Mouse (Mus musculus): Measurements from ENCODE around the gene Gtf3c1. TPM values are rescaled to one million over a fixed set of nuclear protein-coding genes. Genes with fewer than 3 reads are reported as not detected.

Gtf3c1 gene
- total RNA-seq, 4 experiments from 2014 or later, result 29.7 to 32.7 (median 30.7) TPM

DNA sequence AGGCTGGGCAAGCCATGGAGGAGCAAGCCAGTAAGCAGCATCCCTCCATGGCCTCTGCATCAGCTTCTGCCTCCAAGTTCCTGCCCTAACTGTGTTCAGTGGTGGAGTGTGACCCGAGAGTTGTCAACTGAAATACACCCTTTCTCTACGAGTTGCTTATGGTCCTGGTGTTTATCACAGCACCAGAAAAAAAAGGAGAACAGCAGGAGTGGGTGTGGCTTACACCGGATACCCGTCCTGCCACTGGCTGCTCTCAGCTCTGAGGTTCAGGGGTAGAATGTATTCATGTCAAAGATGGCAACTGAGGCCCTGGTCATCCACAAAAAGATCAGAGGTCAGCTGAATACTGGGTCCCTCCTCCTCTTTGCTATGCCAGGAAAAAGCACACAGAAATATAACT is 87.5 kb downstream of the Gtf3c1 start:
- DNase-seq (ENCODE audit: low spot score in 2 of 2), result no peak

GRCm38 (mm10) chr7:125618016-125618415 is 89.6 kb downstream of the Gtf3c1 start:
- DNase-seq (ENCODE audit: low spot score in 2 of 2), result no peak

DNA sequence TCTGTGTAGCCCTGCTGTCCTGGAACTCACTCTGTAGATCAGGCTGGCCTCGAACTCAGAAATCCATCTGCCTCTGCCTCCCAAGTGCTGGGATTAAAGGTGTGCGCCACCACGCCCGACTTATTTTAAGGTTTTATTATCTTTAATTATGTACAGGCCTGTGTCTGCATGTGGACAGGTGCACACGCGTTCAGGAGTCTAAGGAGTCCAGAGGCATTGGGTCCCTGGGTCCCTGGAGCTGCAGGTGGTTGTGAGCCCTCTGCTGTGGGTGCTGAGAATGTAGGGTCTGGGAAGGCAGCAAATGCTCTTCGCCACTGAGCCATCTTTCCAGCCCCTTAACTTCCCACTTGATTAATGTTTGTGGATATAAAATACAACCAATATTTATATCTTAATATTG is 92.1 kb downstream of the Gtf3c1 start:
- no peak for DNase-seq (ENCODE audit: low spot score in 2 of 2)

GRCm38 (mm10) chr7:125613579-125613978 is 94.0 kb downstream of the Gtf3c1 start:
- no peak for DNase-seq (ENCODE audit: low spot score in 2 of 2)

DNA sequence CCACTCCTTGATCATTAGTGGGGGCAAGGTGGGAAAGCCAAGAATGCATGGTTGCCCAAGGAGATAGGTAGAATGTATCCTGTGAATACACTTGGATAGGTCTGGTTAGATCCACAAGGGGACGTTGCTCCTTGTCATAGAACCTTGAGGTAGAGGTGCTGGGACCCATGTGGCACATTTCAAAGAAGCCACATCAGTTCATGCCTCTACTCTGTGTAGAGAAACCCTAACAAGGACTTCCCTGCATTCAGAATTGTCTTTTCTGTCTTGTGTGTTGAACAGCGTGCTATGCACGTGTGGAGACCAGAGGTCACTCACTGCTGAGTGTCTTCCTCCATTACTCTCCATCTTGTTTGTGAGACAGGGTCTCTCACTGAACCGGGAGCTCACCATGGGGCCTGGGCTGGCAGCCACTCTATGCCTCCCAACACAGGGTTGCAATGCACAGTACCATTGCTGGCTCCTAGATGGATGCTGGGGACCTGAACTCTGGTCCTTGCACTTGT is 99.3 kb downstream of the Gtf3c1 start:
- DNase-seq (ENCODE audit: low spot score in 2 of 2), result no peak

DNA sequence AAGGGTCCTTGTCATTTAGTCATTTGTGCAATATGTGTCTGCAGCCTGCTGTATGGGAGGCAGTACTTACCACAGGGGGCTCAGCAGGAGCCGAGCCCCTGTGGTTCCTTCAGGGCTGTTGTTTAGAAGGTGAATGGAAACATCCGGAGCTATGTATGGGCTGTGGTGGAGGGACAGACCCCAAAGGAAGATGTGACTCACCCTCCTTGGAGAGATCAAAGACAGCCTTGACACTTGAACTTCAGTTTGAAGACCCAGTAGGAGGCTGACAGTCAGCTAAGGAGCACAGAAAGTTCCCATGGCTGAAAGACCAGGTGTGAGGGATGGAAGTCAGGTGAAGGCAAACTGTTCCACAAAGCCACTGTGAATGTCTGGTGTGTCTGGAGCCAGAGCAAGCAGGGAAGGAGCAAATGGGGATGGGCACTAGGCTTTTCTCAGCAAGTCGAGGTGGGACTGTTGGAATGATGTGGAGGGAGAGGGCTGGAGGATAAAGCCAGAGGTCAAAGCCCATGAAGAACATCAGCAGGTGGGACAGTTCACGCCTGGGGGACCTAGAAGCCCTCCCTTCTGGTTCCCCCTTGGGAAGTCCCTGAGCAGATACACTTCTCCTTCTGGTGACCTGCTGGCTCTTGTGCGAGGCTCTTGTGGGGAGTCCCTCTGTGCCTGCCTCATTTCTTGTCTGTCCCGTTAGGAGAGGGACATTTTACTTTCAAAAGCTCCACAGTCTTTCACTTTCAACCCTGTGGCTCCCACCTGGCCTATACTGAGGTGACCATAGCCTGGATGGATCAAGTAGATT is 100.0 kb downstream of the Gtf3c1 start:
- DNase-seq (ENCODE audit: low spot score in 2 of 2), result no peak

- no peak for DNase-seq (ENCODE audit: low spot score in 2 of 2)
These were observed 101.1 kb downstream of the Gtf3c1 start for GRCm38 (mm10) chr7:125606265-125607164.

DNA sequence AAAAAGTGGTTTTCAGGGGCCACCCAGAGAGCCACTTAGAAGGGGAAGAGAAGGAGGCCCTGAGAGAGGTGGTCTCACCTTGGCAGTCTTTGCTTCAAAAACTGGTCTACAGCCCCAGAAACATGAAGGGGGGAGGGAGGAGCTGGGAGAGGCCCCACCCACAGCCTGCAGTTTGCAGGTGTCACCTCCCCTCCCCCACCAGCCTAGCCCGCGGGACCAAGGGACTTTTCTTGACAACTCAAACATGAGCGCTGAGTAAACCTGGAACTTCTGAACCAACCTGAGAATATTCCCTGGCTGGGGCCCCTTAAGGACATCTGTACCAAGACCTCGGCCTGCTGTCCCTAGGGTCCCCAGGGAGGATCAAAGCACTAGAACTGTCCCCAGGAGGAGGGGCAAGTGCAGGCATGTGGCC is 101.8 kb downstream of the Gtf3c1 start:
- no peak for DNase-seq (ENCODE audit: low spot score in 2 of 2)

DNA sequence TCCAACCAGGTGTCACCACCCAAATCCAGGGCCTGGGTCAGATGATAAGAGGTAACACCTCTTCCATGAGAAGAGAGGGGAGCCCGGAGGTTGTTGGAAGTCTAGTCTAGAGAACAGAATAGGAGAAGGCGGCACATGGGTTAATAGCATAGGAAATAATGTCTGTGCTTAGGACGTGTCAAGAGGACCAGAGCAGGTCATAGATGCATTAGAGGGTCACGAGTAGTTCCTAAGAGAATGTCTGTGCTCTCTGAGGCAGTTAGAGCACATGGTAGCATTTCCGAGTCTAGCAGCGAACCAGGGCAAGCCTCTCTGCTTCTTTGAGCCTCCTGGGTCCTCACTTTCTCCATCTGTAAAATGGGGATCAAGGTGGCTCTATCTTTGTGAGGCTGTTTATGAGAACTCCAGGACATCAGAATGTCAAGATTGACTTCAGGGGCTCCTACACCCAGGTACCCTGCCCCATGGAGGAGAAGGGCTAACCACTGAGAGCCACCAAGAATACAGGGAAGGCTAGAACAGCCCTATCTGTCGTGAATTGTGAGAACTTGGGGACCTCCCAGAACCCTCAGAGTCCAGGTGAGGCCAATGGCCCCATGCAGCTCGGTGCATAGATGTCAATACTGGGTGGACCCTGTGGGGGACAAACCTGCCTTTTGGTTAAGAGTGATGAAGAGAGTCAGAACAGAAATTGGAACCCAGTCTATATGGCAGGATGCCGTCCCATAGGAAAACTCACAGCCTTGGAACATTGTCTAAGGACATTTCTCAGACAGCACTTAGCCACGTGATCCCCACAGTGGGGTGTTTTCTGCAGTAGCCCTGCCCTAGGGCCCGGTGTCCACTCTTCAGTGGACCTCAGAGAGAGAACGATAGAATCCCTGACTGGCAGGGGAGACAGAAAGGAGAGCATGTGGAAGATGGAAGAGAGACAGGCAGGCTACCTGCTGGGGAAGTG is 102.9 kb downstream of the Gtf3c1 start:
- no peak for DNase-seq (ENCODE audit: low spot score in 2 of 2)

- DNase-seq (ENCODE audit: low spot score in 2 of 2), result no peak
These were observed 104.4 kb downstream of the Gtf3c1 start, which contains the start of gene Il21r for GRCm38 (mm10) chr7:125603185-125603631. Gene Il21r, plus strand, starts transcription at chr7:125603429.

GRCm38 (mm10) chr7:125601821-125602448 is 105.6 kb downstream of the Gtf3c1 start:
- no peak for DNase-seq (ENCODE audit: low spot score in 2 of 2)

DNA sequence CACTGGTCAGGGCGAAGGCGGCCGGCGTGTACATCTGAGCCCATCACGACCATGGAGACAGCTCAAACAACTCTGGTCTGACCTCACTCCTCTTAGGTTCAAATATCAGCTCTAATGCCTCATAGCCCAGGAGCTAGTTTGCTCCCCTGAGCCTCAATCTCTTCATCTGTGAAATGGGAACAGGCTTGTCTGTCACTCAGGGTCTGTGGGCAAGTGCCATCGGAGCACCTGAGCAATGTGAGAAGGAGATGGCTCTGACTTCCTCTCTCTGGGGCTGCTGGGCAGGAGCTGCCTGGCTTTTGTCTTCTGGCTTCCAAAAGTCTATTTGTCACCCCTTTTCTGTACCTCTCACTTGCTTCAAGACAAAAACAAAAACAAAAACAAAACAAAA is 106.3 kb downstream of the Gtf3c1 start:
- no peak for DNase-seq (ENCODE audit: low spot score in 2 of 2)

DNA sequence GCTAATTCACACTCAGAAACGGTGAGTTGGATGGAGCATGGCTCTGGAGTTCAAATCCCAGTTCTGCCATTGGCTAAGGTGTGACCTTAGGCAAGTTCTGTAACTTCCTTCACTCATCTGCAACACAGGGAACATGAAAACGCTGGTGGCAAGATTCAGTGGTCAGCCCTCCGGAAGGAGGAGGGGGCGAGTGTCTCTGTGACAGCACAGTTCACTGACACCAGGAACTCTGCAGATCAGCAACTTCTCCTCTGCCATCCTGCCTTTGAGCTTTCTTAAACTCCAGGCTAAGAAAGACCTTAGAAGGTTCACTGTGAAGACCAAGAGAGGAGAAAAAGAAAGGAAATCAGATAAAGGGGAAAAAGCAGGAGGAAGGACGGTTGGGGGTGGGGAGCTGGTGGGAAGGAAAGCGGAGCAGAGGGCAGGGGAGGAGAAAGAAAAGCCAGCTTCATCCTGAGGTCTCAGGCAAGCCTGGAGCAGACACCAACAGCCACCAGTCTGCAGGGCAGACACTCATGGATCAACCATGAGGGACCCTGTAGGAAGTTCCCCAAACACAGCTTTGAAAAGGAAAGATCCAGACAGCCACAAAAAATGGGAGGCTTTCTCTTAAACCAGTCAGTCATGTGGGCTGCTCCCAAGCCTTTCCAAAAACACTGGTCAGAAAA is 106.8 kb downstream of the Gtf3c1 start:
- no peak for DNase-seq (ENCODE audit: low spot score in 2 of 2)

GRCm38 (mm10) chr7:125600136-125600535 is 107.4 kb downstream of the Gtf3c1 start:
- no peak for DNase-seq (ENCODE audit: low spot score in 2 of 2)

DNA sequence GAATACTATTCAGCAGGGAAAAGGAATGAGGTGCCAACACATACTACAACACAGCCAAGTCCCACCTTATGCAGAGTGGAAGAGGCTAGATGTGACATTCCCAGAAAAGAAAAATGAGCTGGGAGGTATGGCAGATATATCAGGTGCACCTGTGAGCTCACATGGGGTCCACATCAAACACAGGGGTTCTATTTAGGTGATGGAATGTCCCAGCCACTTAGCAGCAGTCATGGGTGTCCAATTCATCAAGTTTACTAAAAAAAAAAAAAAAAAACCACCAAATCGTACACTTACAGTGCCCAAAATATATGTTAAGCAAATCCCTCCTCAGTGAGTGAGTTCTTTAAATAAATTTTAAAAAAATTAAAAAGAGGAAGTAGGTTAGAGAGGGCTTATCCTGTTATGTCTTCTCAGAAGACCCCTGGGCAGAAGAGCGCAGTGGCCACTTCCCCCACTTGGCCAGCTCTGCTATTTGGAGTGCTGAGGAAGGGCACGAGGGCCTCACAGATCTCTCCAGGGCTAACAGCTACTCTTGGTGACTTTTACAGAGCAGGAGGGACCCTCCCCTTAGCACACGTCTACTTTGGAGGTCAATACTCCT is 108.1 kb downstream of the Gtf3c1 start:
- no peak for DNase-seq (ENCODE audit: low spot score in 2 of 2)

- no peak for DNase-seq (ENCODE audit: low spot score in 2 of 2)
These were observed 109.8 kb downstream of the Gtf3c1 start for GRCm38 (mm10) chr7:125597516-125598347.

DNA sequence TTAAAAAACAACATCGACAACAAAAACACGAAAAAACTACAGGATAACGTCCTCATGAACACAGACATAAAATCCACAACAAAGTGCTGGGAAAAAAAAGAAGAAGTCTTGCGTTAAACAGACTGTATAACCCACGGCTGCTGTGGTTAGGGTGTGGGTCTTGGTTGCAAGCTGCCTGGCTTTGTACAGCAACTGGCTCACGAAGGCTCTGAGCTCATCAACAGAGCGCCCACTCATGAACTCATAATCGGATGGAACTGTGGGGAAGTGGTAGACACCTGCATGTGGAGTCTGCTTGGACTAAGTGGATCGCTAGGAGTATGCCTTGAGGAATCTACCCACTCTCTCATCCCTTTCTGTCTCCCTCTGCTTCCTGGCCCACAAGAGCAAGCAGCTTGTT is 110.5 kb downstream of the Gtf3c1 start:
- DNase-seq (ENCODE audit: low spot score in 2 of 2), result no peak

DNA sequence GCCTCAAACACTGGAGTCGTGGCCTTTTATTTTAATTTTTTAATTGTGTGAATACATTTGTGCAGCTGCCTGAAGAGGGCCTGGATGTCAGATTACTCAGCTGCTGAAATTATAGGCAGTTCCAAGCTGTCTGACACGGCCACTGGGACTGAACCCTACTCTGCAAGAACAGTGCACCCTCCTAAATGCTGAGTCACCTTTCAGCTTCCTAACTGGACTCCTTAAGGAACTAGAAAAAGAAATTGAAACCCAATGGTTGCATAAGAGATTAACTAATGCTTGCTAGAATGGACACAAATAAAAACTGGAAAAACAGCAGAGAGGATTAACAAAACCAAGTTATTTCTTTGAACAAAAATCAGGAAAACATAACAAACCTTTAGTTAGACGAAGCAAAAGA is 111.2 kb downstream of the Gtf3c1 start:
- no peak for DNase-seq (ENCODE audit: low spot score in 2 of 2)

- DNase-seq (ENCODE audit: low spot score in 2 of 2), result no peak
These were observed 113.7 kb downstream of the Gtf3c1 start for GRCm38 (mm10) chr7:125593831-125594230.
